Mouse (Mus musculus): ENCODE results near the gene Dpep1. TPM values are rescaled to one million over a fixed set of nuclear protein-coding genes. Genes with fewer than 3 reads are reported as not detected.

Gene Dpep1
- 22.8 TPM for polyA plus RNA-seq (2014; fragmentation: Illumina TruSeq; extraction: RNeasy Lipid Tissue Mini Kit (QIAGEN cat#74804); ENCODE audit: low replicate concordance)

GRCm38 (mm10) chr8:123185566-123186409, at the start of gene Dpep1:
TSS of gene Dpep1 (plus strand) at chr8:123186242.

GRCm38 (mm10) chr8:123157888-123158465, 28.1 kb upstream of the Dpep1 start, which contains the start of gene Sult5a1:
TSS of gene Sult5a1 (minus strand) at chr8:123158315.

GRCm38 (mm10) chr8:123212321-123213117, 26.5 kb downstream of the Dpep1 start, which contains the start of the genes Chmp1a and Spata33:
TSS of gene Chmp1a (minus strand) at chr8:123212763.
TSS of gene Spata33 (plus strand) at chr8:123212832.

GRCm38 (mm10) chr8:123224278-123225266, 38.5 kb downstream of the Dpep1 start, which contains the start of gene Cdk10:
TSS of gene Cdk10 (plus strand) at chr8:123224842.

GRCm38 (mm10) chr8:123235520-123236497, 49.8 kb downstream of the Dpep1 start, which contains the start of gene Spata2l:
TSS of gene Spata2l (minus strand) at chr8:123236233.

Other genes starting within 250 kb of the Dpep1 start
- 48.6 TPM for gene Ankrd11, start 144.0 kb upstream of the Dpep1 start, polyA plus RNA-seq (2014; fragmentation: Illumina TruSeq; extraction: RNeasy Lipid Tissue Mini Kit (QIAGEN cat#74804); ENCODE audit: low replicate concordance)
- gene Spg7, start 123.3 kb upstream of the Dpep1 start, polyA plus RNA-seq (2014; fragmentation: Illumina TruSeq; extraction: RNeasy Lipid Tissue Mini Kit (QIAGEN cat#74804); ENCODE audit: low replicate concordance) = 21.2 TPM
- gene Rpl13, start 83.9 kb upstream of the Dpep1 start, polyA plus RNA-seq (2014; fragmentation: Illumina TruSeq; extraction: RNeasy Lipid Tissue Mini Kit (QIAGEN cat#74804); ENCODE audit: low replicate concordance) = 16.3 TPM
- not detected for gene Cpne7, start 68.9 kb upstream of the Dpep1 start, polyA plus RNA-seq (2014; fragmentation: Illumina TruSeq; extraction: RNeasy Lipid Tissue Mini Kit (QIAGEN cat#74804); ENCODE audit: low replicate concordance)
- gene Sult5a1, start 27.9 kb upstream of the Dpep1 start, polyA plus RNA-seq (2014; fragmentation: Illumina TruSeq; extraction: RNeasy Lipid Tissue Mini Kit (QIAGEN cat#74804); ENCODE audit: low replicate concordance) = not detected
- 4.3 TPM for gene Chmp1a, start 26.5 kb downstream of the Dpep1 start, polyA plus RNA-seq (2014; fragmentation: Illumina TruSeq; extraction: RNeasy Lipid Tissue Mini Kit (QIAGEN cat#74804); ENCODE audit: low replicate concordance)
- gene Spata33, start 26.6 kb downstream of the Dpep1 start, polyA plus RNA-seq (2014; fragmentation: Illumina TruSeq; extraction: RNeasy Lipid Tissue Mini Kit (QIAGEN cat#74804); ENCODE audit: low replicate concordance) = not detected
- gene Cdk10, start 38.6 kb downstream of the Dpep1 start, polyA plus RNA-seq (2014; fragmentation: Illumina TruSeq; extraction: RNeasy Lipid Tissue Mini Kit (QIAGEN cat#74804); ENCODE audit: low replicate concordance) = 1.6 TPM
- not detected for gene Spata2l, start 50.0 kb downstream of the Dpep1 start, polyA plus RNA-seq (2014; fragmentation: Illumina TruSeq; extraction: RNeasy Lipid Tissue Mini Kit (QIAGEN cat#74804); ENCODE audit: low replicate concordance)
- 1.4 TPM for gene Zfp276, start 68.0 kb downstream of the Dpep1 start, polyA plus RNA-seq (2014; fragmentation: Illumina TruSeq; extraction: RNeasy Lipid Tissue Mini Kit (QIAGEN cat#74804); ENCODE audit: low replicate concordance)
- 0.89 TPM for gene Vps9d1, start 68.1 kb downstream of the Dpep1 start, polyA plus RNA-seq (2014; fragmentation: Illumina TruSeq; extraction: RNeasy Lipid Tissue Mini Kit (QIAGEN cat#74804); ENCODE audit: low replicate concordance)
- gene Fanca, start 132.3 kb downstream of the Dpep1 start, polyA plus RNA-seq (2014; fragmentation: Illumina TruSeq; extraction: RNeasy Lipid Tissue Mini Kit (QIAGEN cat#74804); ENCODE audit: low replicate concordance) = 0.89 TPM
- gene Spire2, start 146.5 kb downstream of the Dpep1 start, polyA plus RNA-seq (2014; fragmentation: Illumina TruSeq; extraction: RNeasy Lipid Tissue Mini Kit (QIAGEN cat#74804); ENCODE audit: low replicate concordance) = 0.26 TPM
- 128 TPM for gene Tcf25, start 187.5 kb downstream of the Dpep1 start, polyA plus RNA-seq (2014; fragmentation: Illumina TruSeq; extraction: RNeasy Lipid Tissue Mini Kit (QIAGEN cat#74804); ENCODE audit: low replicate concordance)
- not detected for gene Mc1r, start 220.9 kb downstream of the Dpep1 start, polyA plus RNA-seq (2014; fragmentation: Illumina TruSeq; extraction: RNeasy Lipid Tissue Mini Kit (QIAGEN cat#74804); ENCODE audit: low replicate concordance)
- gene Tubb3, start 225.2 kb downstream of the Dpep1 start, polyA plus RNA-seq (2014; fragmentation: Illumina TruSeq; extraction: RNeasy Lipid Tissue Mini Kit (QIAGEN cat#74804); ENCODE audit: low replicate concordance) = 0.30 TPM
- 1.8 TPM for gene Def8, start 237.3 kb downstream of the Dpep1 start, polyA plus RNA-seq (2014; fragmentation: Illumina TruSeq; extraction: RNeasy Lipid Tissue Mini Kit (QIAGEN cat#74804); ENCODE audit: low replicate concordance)